Mouse (Mus musculus): Measurements from ENCODE around the gene Lrguk. TPM values are rescaled to one million over a fixed set of nuclear protein-coding genes. Genes with fewer than 3 reads are reported as not detected.

The Lrguk gene
- polyA plus RNA-seq, 1 experiment from 2014 or later = 1.2 TPM

GRCm38 (mm10) chr6:34083471-34083870 is 54.2 kb downstream of the Lrguk start:
- 95% methylated on average over 5 of the region's 5 CpGs for WGBS

GRCm38 (mm10) chr6:34087701-34088100 is 58.5 kb downstream of the Lrguk start:
- Histone ChIP-seq H3K9ac (ENCODE audit: low read length) (no peak overlapping the region), H3K4me2 (ENCODE audit: low read depth) (no peak overlapping the region), H3K4me1 (ENCODE audit: control insufficient read depth, insufficient read depth, low read length) (no peaks in the 10 kb centered on the region), H3K4me3 (ENCODE audit: low read depth, low read length) (no peak overlapping the region), H3K27me3 (ENCODE audit: control insufficient read depth, insufficient read depth, low read length) (no peaks in the 10 kb centered on the region), H3K27ac (ENCODE audit: low read depth, low read length) (no peak overlapping the region), H3K36me3 (ENCODE audit: control insufficient read depth, insufficient read depth, low read length) (no peaks in the 10 kb centered on the region), H3K9me3 (ENCODE audit: control insufficient read depth, low read length) (no peaks in the 10 kb centered on the region)
- DNase-seq (ENCODE audit: low spot score) (no peak), ATAC-seq (ENCODE audit: insufficient read depth, low FRiP score, low TSS enrichment) (no peak)
- 86% methylated on average over 4 of the region's 4 CpGs for WGBS

More at GRCm38 (mm10) chr6:34083471-34083870, 54.2 kb downstream of the Lrguk start:
- Histone ChIP-seq H3K9me3 (ENCODE audit: control insufficient read depth, low read length) (no peaks in the 10 kb centered on the region), H3K4me3 (ENCODE audit: low read depth, low read length) (no peak overlapping the region), H3K4me1 (ENCODE audit: control insufficient read depth, insufficient read depth, low read length) (no peaks in the 10 kb centered on the region), H3K4me2 (ENCODE audit: low read depth) (no peak overlapping the region), H3K27me3 (ENCODE audit: control insufficient read depth, insufficient read depth, low read length) (no peaks in the 10 kb centered on the region), H3K9ac (ENCODE audit: low read length) (no peak overlapping the region), H3K36me3 (ENCODE audit: control insufficient read depth, insufficient read depth, low read length) (no peaks in the 10 kb centered on the region), H3K27ac (ENCODE audit: low read depth, low read length) (no peak overlapping the region)
- ATAC-seq (ENCODE audit: insufficient read depth, low FRiP score, low TSS enrichment) = no peak
- DNase-seq (ENCODE audit: low spot score) = no peak

- Histone ChIP-seq H3K4me3 (ENCODE audit: low read depth, low read length) (no peak overlapping the region), H3K27ac (ENCODE audit: low read depth, low read length) (no peak overlapping the region), H3K4me2 (ENCODE audit: low read depth) (no peak overlapping the region), H3K4me1 (ENCODE audit: control insufficient read depth, insufficient read depth, low read length) (no peaks in the 10 kb centered on the region), H3K9me3 (ENCODE audit: control insufficient read depth, low read length) (no peaks in the 10 kb centered on the region), H3K36me3 (ENCODE audit: control insufficient read depth, insufficient read depth, low read length) (no peaks in the 10 kb centered on the region), H3K9ac (ENCODE audit: low read length) (no peak overlapping the region), H3K27me3 (ENCODE audit: control insufficient read depth, insufficient read depth, low read length) (no peaks in the 10 kb centered on the region)
- no peak for DNase-seq (ENCODE audit: low spot score)
- ATAC-seq (ENCODE audit: insufficient read depth, low FRiP score, low TSS enrichment) = no peak
- WGBS = 78% methylated on average over 3 of the region's 3 CpGs
Measured at GRCm38 (mm10) chr6:34088986-34089385, 59.7 kb downstream of the Lrguk start.

- 74% methylated on average over 3 of the region's 3 CpGs for WGBS
- H3K4me2 ChIP-seq (ENCODE audit: low read depth) = no peak overlapping the region
Measured at GRCm38 (mm10) chr6:34091537-34091936, 62.3 kb downstream of the Lrguk start.

GRCm38 (mm10) chr6:34096274-34096673 is 67.0 kb downstream of the Lrguk start:
- Histone ChIP-seq H3K9ac (ENCODE audit: low read length) (no peak overlapping the region), H3K4me2 (ENCODE audit: low read depth) (no peak overlapping the region), H3K27me3 (ENCODE audit: control insufficient read depth, insufficient read depth, low read length) (no peaks in the 10 kb centered on the region), H3K27ac (ENCODE audit: low read depth, low read length) (no peak overlapping the region), H3K4me3 (ENCODE audit: low read depth, low read length) (no peak overlapping the region), H3K9me3 (ENCODE audit: control insufficient read depth, low read length) (no peaks in the 10 kb centered on the region), H3K4me1 (ENCODE audit: control insufficient read depth, insufficient read depth, low read length) (no peaks in the 10 kb centered on the region), H3K36me3 (ENCODE audit: control insufficient read depth, insufficient read depth, low read length) (no peaks in the 10 kb centered on the region)
- ATAC-seq (ENCODE audit: insufficient read depth, low FRiP score, low TSS enrichment) = no peak
- no peak for DNase-seq (ENCODE audit: low spot score)
- WGBS = 92% methylated on average over 6 of the region's 6 CpGs

More at GRCm38 (mm10) chr6:34091537-34091936, 62.3 kb downstream of the Lrguk start:
- Histone ChIP-seq H3K36me3 (ENCODE audit: control insufficient read depth, insufficient read depth, low read length) (no peaks in the 10 kb centered on the region), H3K4me1 (ENCODE audit: control insufficient read depth, insufficient read depth, low read length) (no peaks in the 10 kb centered on the region), H3K9ac (ENCODE audit: low read length) (no peak overlapping the region), H3K27me3 (ENCODE audit: control insufficient read depth, insufficient read depth, low read length) (no peaks in the 10 kb centered on the region), H3K4me3 (ENCODE audit: low read depth, low read length) (no peak overlapping the region), H3K9me3 (ENCODE audit: control insufficient read depth, low read length) (no peaks in the 10 kb centered on the region), H3K27ac (ENCODE audit: low read depth, low read length) (no peak overlapping the region)
- ATAC-seq (ENCODE audit: insufficient read depth, low FRiP score, low TSS enrichment) (no peak), DNase-seq (ENCODE audit: low spot score) (no peak)

GRCm38 (mm10) chr6:34096905-34097304 is 67.7 kb downstream of the Lrguk start:
- ATAC-seq (ENCODE audit: insufficient read depth, low FRiP score, low TSS enrichment) (no peak), DNase-seq (ENCODE audit: low spot score) (no peak)
- Histone ChIP-seq H3K27ac (ENCODE audit: low read depth, low read length) (no peak overlapping the region), H3K27me3 (ENCODE audit: control insufficient read depth, insufficient read depth, low read length) (no peaks in the 10 kb centered on the region), H3K4me2 (ENCODE audit: low read depth) (no peak overlapping the region), H3K36me3 (ENCODE audit: control insufficient read depth, insufficient read depth, low read length) (no peaks in the 10 kb centered on the region), H3K4me3 (ENCODE audit: low read depth, low read length) (no peak overlapping the region), H3K9ac (ENCODE audit: low read length) (no peak overlapping the region), H3K4me1 (ENCODE audit: control insufficient read depth, insufficient read depth, low read length) (no peaks in the 10 kb centered on the region), H3K9me3 (ENCODE audit: control insufficient read depth, low read length) (no peaks in the 10 kb centered on the region)
- 85% methylated on average over 4 of the region's 4 CpGs for WGBS

GRCm38 (mm10) chr6:34099725-34100124 is 70.5 kb downstream of the Lrguk start:
- Histone ChIP-seq H3K27ac (ENCODE audit: low read depth, low read length) (no peak overlapping the region), H3K9ac (ENCODE audit: low read length) (no peak overlapping the region), H3K4me1 (ENCODE audit: control insufficient read depth, insufficient read depth, low read length) (no peaks in the 10 kb centered on the region), H3K4me2 (ENCODE audit: low read depth) (no peak overlapping the region), H3K36me3 (ENCODE audit: control insufficient read depth, insufficient read depth, low read length) (no peaks in the 10 kb centered on the region), H3K27me3 (ENCODE audit: control insufficient read depth, insufficient read depth, low read length) (no peaks in the 10 kb centered on the region), H3K4me3 (ENCODE audit: low read depth, low read length) (no peak overlapping the region), H3K9me3 (ENCODE audit: control insufficient read depth, low read length) (no peaks in the 10 kb centered on the region)
- ATAC-seq (ENCODE audit: insufficient read depth, low FRiP score, low TSS enrichment) = no peak
- 89% methylated on average over 6 of the region's 6 CpGs for WGBS
- DNase-seq (ENCODE audit: low spot score) = no peak

GRCm38 (mm10) chr6:34101531-34102396 is 72.5 kb downstream of the Lrguk start:
- DNase-seq (ENCODE audit: low spot score) (no peak), ATAC-seq (ENCODE audit: insufficient read depth, low FRiP score, low TSS enrichment) (no peak)
- Histone ChIP-seq H3K4me2 (ENCODE audit: low read depth) (no peak overlapping the region), H3K9ac (ENCODE audit: low read length) (no peak overlapping the region), H3K4me3 (ENCODE audit: low read depth, low read length) (no peak overlapping the region), H3K4me1 (ENCODE audit: control insufficient read depth, insufficient read depth, low read length) (no peaks in the 10 kb centered on the region), H3K27me3 (ENCODE audit: control insufficient read depth, insufficient read depth, low read length) (no peaks in the 10 kb centered on the region), H3K36me3 (ENCODE audit: control insufficient read depth, insufficient read depth, low read length) (no peaks in the 10 kb centered on the region), H3K27ac (ENCODE audit: low read depth, low read length) (no peak overlapping the region), H3K9me3 (ENCODE audit: control insufficient read depth, low read length) (no peaks in the 10 kb centered on the region)
- WGBS = 93% methylated on average over 15 of the region's 15 CpGs

- Histone ChIP-seq H3K4me1 (ENCODE audit: control insufficient read depth, insufficient read depth, low read length) (no peaks in the 10 kb centered on the region), H3K4me3 (ENCODE audit: low read depth, low read length) (no peak overlapping the region), H3K9me3 (ENCODE audit: control insufficient read depth, low read length) (no peaks in the 10 kb centered on the region), H3K4me2 (ENCODE audit: low read depth) (no peak overlapping the region), H3K9ac (ENCODE audit: low read length) (no peak overlapping the region), H3K36me3 (ENCODE audit: control insufficient read depth, insufficient read depth, low read length) (no peaks in the 10 kb centered on the region), H3K27ac (ENCODE audit: low read depth, low read length) (no peak overlapping the region), H3K27me3 (ENCODE audit: control insufficient read depth, insufficient read depth, low read length) (no peaks in the 10 kb centered on the region)
- DNase-seq (ENCODE audit: low spot score) (no peak), ATAC-seq (ENCODE audit: insufficient read depth, low FRiP score, low TSS enrichment) (no peak)
- 91% methylated on average over 17 of the region's 17 CpGs for WGBS
Measured at GRCm38 (mm10) chr6:34103251-34103920, 74.1 kb downstream of the Lrguk start.
